Mouse (Mus musculus): ENCODE measurements around the gene Lrrc37a. TPM values are rescaled to one million over a fixed set of nuclear protein-coding genes. Genes with fewer than 3 reads are reported as not detected.
"Not testable (repeated sequence)": the region's sequence is repeated elsewhere in the genome, so short reads cannot be mapped to it uniquely, and the experiment has no call there.

Lrrc37a gene
- polyA plus RNA-seq (2014; fragmentation: Nextera tagmentation; extraction: Ambion mirVana), result not detected in 2 replicates

- H3K9me3 ChIP-seq (ENCODE audit: control insufficient read depth, low read length), result no peaks in the 10 kb centered on the region
- no peak within 1 kb of the TSS for H3K9ac ChIP-seq
- DNase-seq (ENCODE audit: low spot score) (no peak), ATAC-seq (ENCODE audit: low FRiP score) (no peak)
- H3K27me3 ChIP-seq (ENCODE audit: control insufficient read depth, insufficient read depth, low read length), result no peaks in the 10 kb centered on the region
- H3K36me3 ChIP-seq (replicated peaks; ENCODE audit: control insufficient read depth, insufficient read depth), result no peaks in the 10 kb centered on the region
- H3K4me1 ChIP-seq (replicated peaks; ENCODE audit: control insufficient read depth, insufficient read depth, low read length), result no peaks in the 10 kb centered on the region
- WGBS, result 90% methylated on average over 12 of the region's 12 CpGs
- no peak within 1 kb of the TSS for H3K27ac ChIP-seq
- H3K4me3 ChIP-seq (replicated peaks; ENCODE audit: low read length), result no peak within 1 kb of the TSS
- H3K4me2 ChIP-seq (replicated peaks), result no peak within 1 kb of the TSS
Observed at GRCm38 (mm10) chr11:103504497-103504896, at the start of gene Lrrc37a. Gene Lrrc37a (minus strand): TSS chr11:103504597.

GRCm38 (mm10) chr11:103534973-103535372, 30.6 kb upstream of the Lrrc37a start:
- not testable (repeated sequence) for H3K36me3 ChIP-seq (replicated peaks; ENCODE audit: control insufficient read depth, insufficient read depth); H3K9ac ChIP-seq; H3K27me3 ChIP-seq (ENCODE audit: control insufficient read depth, insufficient read depth, low read length); DNase-seq (ENCODE audit: low spot score); ATAC-seq (ENCODE audit: low FRiP score); H3K4me3 ChIP-seq (replicated peaks; ENCODE audit: low read length); H3K27ac ChIP-seq; H3K4me1 ChIP-seq (replicated peaks; ENCODE audit: control insufficient read depth, insufficient read depth, low read length); H3K4me2 ChIP-seq (replicated peaks); H3K9me3 ChIP-seq (ENCODE audit: control insufficient read depth, low read length)
- WGBS, result 9% methylated on average over 1 of the region's 1 CpGs

- ATAC-seq (ENCODE audit: low FRiP score) (no peak), DNase-seq (ENCODE audit: low spot score) (no peak)
Observed at GRCm38 (mm10) chr11:103512111-103512510, 7.7 kb upstream of the Lrrc37a start.

GRCm38 (mm10) chr11:103464443-103464842, 40.0 kb downstream of the Lrrc37a start:
- Histone ChIP-seq H3K9me3 (ENCODE audit: control insufficient read depth, low read length) (no peaks in the 10 kb centered on the region), H3K36me3 (replicated peaks; ENCODE audit: control insufficient read depth, insufficient read depth) (no peaks in the 10 kb centered on the region), H3K4me1 (replicated peaks; ENCODE audit: control insufficient read depth, insufficient read depth, low read length) (no peaks in the 10 kb centered on the region), H3K27ac (no peak overlapping the region), H3K4me2 (replicated peaks) (no peak overlapping the region), H3K9ac (no peak overlapping the region), H3K27me3 (ENCODE audit: control insufficient read depth, insufficient read depth, low read length) (no peaks in the 10 kb centered on the region), H3K4me3 (replicated peaks; ENCODE audit: low read length) (no peak overlapping the region)
- ATAC-seq (ENCODE audit: low FRiP score) (no peak), DNase-seq (ENCODE audit: low spot score) (no peak)
- 68% methylated on average over 7 of the region's 7 CpGs for WGBS

More at GRCm38 (mm10) chr11:103512111-103512510, 7.7 kb upstream of the Lrrc37a start:
- H3K4me2 ChIP-seq (replicated peaks), result no peak overlapping the region
- peaks cover 9% of the 10 kb centered on the region; the same call in 1 of the 2 replicates for H3K9me3 ChIP-seq (ENCODE audit: control insufficient read depth, low read length)
- H3K4me3 ChIP-seq (replicated peaks; ENCODE audit: low read length), result no peak overlapping the region
- no peak overlapping the region for H3K27ac ChIP-seq
- H3K9ac ChIP-seq, result no peak overlapping the region
- WGBS, result 80% methylated on average over 2 of the region's 2 CpGs
- no peaks in the 10 kb centered on the region for H3K4me1 ChIP-seq (replicated peaks; ENCODE audit: control insufficient read depth, insufficient read depth, low read length)
- H3K27me3 ChIP-seq (ENCODE audit: control insufficient read depth, insufficient read depth, low read length), result no peaks in the 10 kb centered on the region
- H3K36me3 ChIP-seq (replicated peaks; ENCODE audit: control insufficient read depth, insufficient read depth), result no peaks in the 10 kb centered on the region

GRCm38 (mm10) chr11:103451105-103451504, 53.3 kb downstream of the Lrrc37a start:
- not testable (repeated sequence) for H3K9me3 ChIP-seq (ENCODE audit: control insufficient read depth, low read length); H3K4me1 ChIP-seq (replicated peaks; ENCODE audit: control insufficient read depth, insufficient read depth, low read length); H3K9ac ChIP-seq; H3K4me3 ChIP-seq (replicated peaks; ENCODE audit: low read length); H3K4me2 ChIP-seq (replicated peaks); ATAC-seq (ENCODE audit: low FRiP score); H3K27ac ChIP-seq; DNase-seq (ENCODE audit: low spot score); H3K36me3 ChIP-seq (replicated peaks; ENCODE audit: control insufficient read depth, insufficient read depth); H3K27me3 ChIP-seq (ENCODE audit: control insufficient read depth, insufficient read depth, low read length)
- WGBS, result 7% methylated on average over 1 of the region's 1 CpGs

GRCm38 (mm10) chr11:103449721-103450120, 54.7 kb downstream of the Lrrc37a start:
- WGBS, result 87% methylated on average over 14 of the region's 14 CpGs
- not testable (repeated sequence) for H3K9me3 ChIP-seq (ENCODE audit: control insufficient read depth, low read length); H3K36me3 ChIP-seq (replicated peaks; ENCODE audit: control insufficient read depth, insufficient read depth); H3K9ac ChIP-seq; ATAC-seq (ENCODE audit: low FRiP score); H3K27ac ChIP-seq; H3K27me3 ChIP-seq (ENCODE audit: control insufficient read depth, insufficient read depth, low read length); DNase-seq (ENCODE audit: low spot score); H3K4me3 ChIP-seq (replicated peaks; ENCODE audit: low read length); H3K4me2 ChIP-seq (replicated peaks); H3K4me1 ChIP-seq (replicated peaks; ENCODE audit: control insufficient read depth, insufficient read depth, low read length)

- no peaks in the 10 kb centered on the region for H3K4me1 ChIP-seq (replicated peaks; ENCODE audit: control insufficient read depth, insufficient read depth, low read length)
Observed at GRCm38 (mm10) chr11:103443678-103444077, 60.7 kb downstream of the Lrrc37a start.

GRCm38 (mm10) chr11:103436282-103436681, 68.1 kb downstream of the Lrrc37a start:
- no peak for ATAC-seq (ENCODE audit: low FRiP score)
- H3K27me3 ChIP-seq (ENCODE audit: control insufficient read depth, insufficient read depth, low read length), result no peaks in the 10 kb centered on the region
- 89% methylated on average over 5 of the region's 5 CpGs for WGBS

More at GRCm38 (mm10) chr11:103443678-103444077, 60.7 kb downstream of the Lrrc37a start:
- Histone ChIP-seq H3K27ac (no peak overlapping the region), H3K36me3 (replicated peaks; ENCODE audit: control insufficient read depth, insufficient read depth) (no peaks in the 10 kb centered on the region), H3K4me2 (replicated peaks) (no peak overlapping the region), H3K4me3 (replicated peaks; ENCODE audit: low read length) (no peak overlapping the region), H3K9me3 (ENCODE audit: control insufficient read depth, low read length) (no peaks in the 10 kb centered on the region), H3K27me3 (ENCODE audit: control insufficient read depth, insufficient read depth, low read length) (no peaks in the 10 kb centered on the region), H3K9ac (no peak overlapping the region)
- no peak for DNase-seq (ENCODE audit: low spot score)
- whole genome bisulfite sequencing, result 91% methylated on average over 3 of the region's 3 CpGs
- no peak for ATAC-seq (ENCODE audit: low FRiP score)

GRCm38 (mm10) chr11:103425031-103425430, 79.4 kb downstream of the Lrrc37a start:
- 31% methylated on average over 5 of the region's 5 CpGs for whole genome bisulfite sequencing

More at GRCm38 (mm10) chr11:103436282-103436681, 68.1 kb downstream of the Lrrc37a start:
- Histone ChIP-seq H3K27ac (no peak overlapping the region), H3K36me3 (replicated peaks; ENCODE audit: control insufficient read depth, insufficient read depth) (no peaks in the 10 kb centered on the region), H3K4me1 (replicated peaks; ENCODE audit: control insufficient read depth, insufficient read depth, low read length) (no peaks in the 10 kb centered on the region), H3K9ac (no peak overlapping the region), H3K4me2 (replicated peaks) (no peak overlapping the region), H3K4me3 (replicated peaks; ENCODE audit: low read length) (no peak overlapping the region), H3K9me3 (ENCODE audit: control insufficient read depth, low read length) (no peaks in the 10 kb centered on the region)
- no peak for DNase-seq (ENCODE audit: low spot score)

GRCm38 (mm10) chr11:103419667-103420066, 84.7 kb downstream of the Lrrc37a start:
- H3K27me3 ChIP-seq (ENCODE audit: control insufficient read depth, insufficient read depth, low read length), result no peaks in the 10 kb centered on the region
- H3K27ac ChIP-seq, result no peak overlapping the region
- no peaks in the 10 kb centered on the region for H3K9me3 ChIP-seq (ENCODE audit: control insufficient read depth, low read length)
- H3K4me1 ChIP-seq (replicated peaks; ENCODE audit: control insufficient read depth, insufficient read depth, low read length), result no peaks in the 10 kb centered on the region
- ATAC-seq (ENCODE audit: low FRiP score) (no peak), DNase-seq (ENCODE audit: low spot score) (no peak)
- H3K4me3 ChIP-seq (replicated peaks; ENCODE audit: low read length), result no peak overlapping the region
- no peak overlapping the region for H3K9ac ChIP-seq
- H3K36me3 ChIP-seq (replicated peaks; ENCODE audit: control insufficient read depth, insufficient read depth), result no peaks in the 10 kb centered on the region
- 88% methylated on average over 13 of the region's 13 CpGs for WGBS
- no peak overlapping the region for H3K4me2 ChIP-seq (replicated peaks)

More at GRCm38 (mm10) chr11:103425031-103425430, 79.4 kb downstream of the Lrrc37a start:
- no peak overlapping the region for H3K4me2 ChIP-seq (replicated peaks)
- no peaks in the 10 kb centered on the region for H3K27me3 ChIP-seq (ENCODE audit: control insufficient read depth, insufficient read depth, low read length)
- DNase-seq (ENCODE audit: low spot score) (no peak), ATAC-seq (ENCODE audit: low FRiP score) (no peak)
- no peaks in the 10 kb centered on the region for H3K4me1 ChIP-seq (replicated peaks; ENCODE audit: control insufficient read depth, insufficient read depth, low read length)
- H3K9ac ChIP-seq, result no peak overlapping the region
- no peaks in the 10 kb centered on the region for H3K9me3 ChIP-seq (ENCODE audit: control insufficient read depth, low read length)
- H3K27ac ChIP-seq, result no peak overlapping the region
- H3K36me3 ChIP-seq (replicated peaks; ENCODE audit: control insufficient read depth, insufficient read depth), result no peaks in the 10 kb centered on the region
- H3K4me3 ChIP-seq (replicated peaks; ENCODE audit: low read length), result no peak overlapping the region

All from hindbrain, embryonic 14.5 days (tissue).